Mouse (Mus musculus): ENCODE measurements around the gene Ccdc134. TPM values are rescaled to one million over a fixed set of nuclear protein-coding genes. Genes with fewer than 3 reads are reported as not detected.

Gene Ccdc134
- polyA plus RNA-seq, 1 experiment from 2014 or later: 17.2 TPM

DNA sequence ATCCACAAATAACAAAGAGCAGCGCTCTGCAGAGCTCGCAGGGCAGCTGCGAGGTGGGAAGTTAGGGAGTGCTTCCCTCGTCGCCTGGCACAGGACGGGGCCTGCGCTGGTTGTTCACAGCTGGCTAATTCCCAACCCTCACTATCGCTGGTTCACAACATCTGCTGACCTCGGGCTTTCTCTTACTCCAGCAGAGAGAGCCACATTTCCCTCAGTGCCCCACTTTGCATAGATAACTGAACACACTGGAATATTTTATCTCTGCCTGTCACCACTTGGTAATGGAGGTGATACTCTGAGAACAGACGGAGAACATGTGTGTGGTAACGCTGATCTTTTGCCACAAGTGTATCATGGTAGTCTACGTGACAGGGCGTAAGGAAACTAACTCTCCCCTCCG is 58.4 kb downstream of the Ccdc134 start:
- no peak for ATAC-seq (ENCODE audit: low FRiP score)
- 87% methylated on average over 14 of the region's 14 CpGs for WGBS

DNA sequence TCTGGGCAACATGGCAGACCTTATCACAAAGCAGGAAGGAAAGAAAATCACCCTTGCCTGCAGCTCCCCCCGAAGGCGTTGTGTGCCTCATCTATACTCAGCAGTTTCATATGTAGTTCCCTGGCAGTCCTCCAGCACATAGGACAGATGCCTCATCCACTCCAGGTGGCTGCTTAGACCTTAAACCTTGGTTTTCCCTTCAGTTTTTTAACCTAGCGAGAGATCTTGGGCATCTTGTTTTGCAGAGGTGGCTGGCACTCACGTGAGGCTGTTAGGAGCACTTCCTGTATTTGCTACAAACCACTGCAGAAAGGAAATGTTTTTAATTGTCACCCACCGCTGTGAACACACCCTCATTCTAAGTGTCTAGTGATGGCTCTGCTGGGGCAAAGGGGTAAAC is 59.2 kb downstream of the Ccdc134 start:
- Histone ChIP-seq H3K9ac (ENCODE audit: low read depth, low read length) (no peak overlapping the region), H3K27ac (ENCODE audit: low read depth, low read length) (no peak overlapping the region), H3K9me3 (ENCODE audit: control insufficient read depth, low read length) (peaks cover 2% of the 10 kb centered on the region; the same call in 1 of the 2 replicates), H3K4me2 (replicated peaks; ENCODE audit: low read depth, low read length) (no peak overlapping the region), H3K36me3 (ENCODE audit: control insufficient read depth, insufficient read depth, low read length) (peaks cover 43% of the 10 kb centered on the region), H3K4me3 (ENCODE audit: low read depth, low read length) (no peak overlapping the region), H3K27me3 (ENCODE audit: control insufficient read depth, insufficient read depth, low read length) (no peaks in the 10 kb centered on the region), H3K4me1 (replicated peaks; ENCODE audit: control insufficient read depth, insufficient read depth, low read length) (no peaks in the 10 kb centered on the region)
- 91% methylated on average over 5 of the region's 5 CpGs for WGBS
- ATAC-seq (ENCODE audit: low FRiP score) (no peak), DNase-seq (ENCODE audit: low spot score) (no peak)

More for the DNA sequence above, 58.4 kb downstream of the Ccdc134 start:
- H3K27ac ChIP-seq (ENCODE audit: low read depth, low read length): no peak overlapping the region
- peaks cover 49% of the 10 kb centered on the region for H3K36me3 ChIP-seq (ENCODE audit: control insufficient read depth, insufficient read depth, low read length)
- H3K27me3 ChIP-seq (ENCODE audit: control insufficient read depth, insufficient read depth, low read length): no peaks in the 10 kb centered on the region
- no peak overlapping the region for H3K4me3 ChIP-seq (ENCODE audit: low read depth, low read length)
- H3K4me2 ChIP-seq (replicated peaks; ENCODE audit: low read depth, low read length): no peak overlapping the region
- H3K9ac ChIP-seq (ENCODE audit: low read depth, low read length): no peak overlapping the region
- no peaks in the 10 kb centered on the region for H3K4me1 ChIP-seq (replicated peaks; ENCODE audit: control insufficient read depth, insufficient read depth, low read length)
- H3K9me3 ChIP-seq (ENCODE audit: control insufficient read depth, low read length): peaks cover 3% of the 10 kb centered on the region; the same call in 1 of the 2 replicates
- no peak for DNase-seq (ENCODE audit: low spot score)

DNA sequence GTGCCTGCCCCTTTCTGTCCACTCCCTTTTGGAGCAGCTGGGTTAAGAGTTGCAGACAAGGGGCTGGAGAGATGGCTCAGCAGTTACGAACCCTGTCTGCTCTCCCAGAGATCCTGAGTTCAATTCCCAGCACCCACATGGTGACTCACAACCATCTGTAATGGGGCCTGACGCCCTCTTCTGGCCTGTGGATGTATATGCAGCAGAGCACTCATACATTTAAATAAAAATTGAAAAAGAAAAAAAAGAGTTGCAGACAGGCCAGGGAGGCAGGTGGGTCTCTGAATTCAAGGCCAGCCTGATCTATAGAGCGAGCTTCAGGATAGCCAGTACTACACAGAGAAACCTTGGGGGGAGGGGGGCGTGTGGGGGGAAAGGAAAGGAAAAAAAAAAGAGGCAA is 59.7 kb downstream of the Ccdc134 start:
- Histone ChIP-seq H3K4me2 (replicated peaks; ENCODE audit: low read depth, low read length) (no peak overlapping the region), H3K4me3 (ENCODE audit: low read depth, low read length) (no peak overlapping the region), H3K27me3 (ENCODE audit: control insufficient read depth, insufficient read depth, low read length) (no peaks in the 10 kb centered on the region), H3K36me3 (ENCODE audit: control insufficient read depth, insufficient read depth, low read length) (peaks cover 40% of the 10 kb centered on the region), H3K9me3 (ENCODE audit: control insufficient read depth, low read length) (no peaks in the 10 kb centered on the region; the same call in 1 of the 2 replicates), H3K27ac (ENCODE audit: low read depth, low read length) (no peak overlapping the region), H3K4me1 (replicated peaks; ENCODE audit: control insufficient read depth, insufficient read depth, low read length) (no peaks in the 10 kb centered on the region), H3K9ac (ENCODE audit: low read depth, low read length) (no peak overlapping the region)
- DNase-seq (ENCODE audit: low spot score): no peak
- no peak for ATAC-seq (ENCODE audit: low FRiP score)
- WGBS: 86% methylated on average over 4 of the region's 4 CpGs

DNA sequence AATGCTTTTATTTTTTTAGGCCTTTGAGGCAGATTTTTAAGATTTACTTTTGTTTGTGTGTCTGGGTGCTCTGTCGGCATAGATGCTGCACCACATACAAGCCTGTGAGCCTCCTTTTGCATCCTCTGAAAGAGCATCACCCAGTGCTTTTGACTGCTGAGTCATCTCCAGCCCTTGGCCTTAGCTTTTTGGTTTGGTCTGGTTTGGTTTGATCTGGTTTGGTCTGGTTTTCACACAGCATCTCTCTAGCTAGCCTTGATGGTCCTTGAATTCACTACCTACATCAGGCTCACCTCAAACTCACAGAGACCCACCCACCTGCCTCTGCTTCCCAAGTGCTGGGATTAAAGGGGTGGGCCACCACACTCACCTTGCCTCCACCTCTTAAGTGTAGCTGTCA is 60.2 kb downstream of the Ccdc134 start:
- peaks cover 42% of the 10 kb centered on the region for H3K36me3 ChIP-seq (ENCODE audit: control insufficient read depth, insufficient read depth, low read length)
- H3K27me3 ChIP-seq (ENCODE audit: control insufficient read depth, insufficient read depth, low read length): no peaks in the 10 kb centered on the region
- no peak overlapping the region for H3K9ac ChIP-seq (ENCODE audit: low read depth, low read length)
- no peak for DNase-seq (ENCODE audit: low spot score)
- H3K4me1 ChIP-seq (replicated peaks; ENCODE audit: control insufficient read depth, insufficient read depth, low read length): no peaks in the 10 kb centered on the region
- H3K4me2 ChIP-seq (replicated peaks; ENCODE audit: low read depth, low read length): no peak overlapping the region
- no peak overlapping the region for H3K27ac ChIP-seq (ENCODE audit: low read depth, low read length)
- ATAC-seq (ENCODE audit: low FRiP score): no peak
- no peaks in the 10 kb centered on the region for H3K9me3 ChIP-seq (ENCODE audit: control insufficient read depth, low read length)
- no peak overlapping the region for H3K4me3 ChIP-seq (ENCODE audit: low read depth, low read length)
- 100% methylated on average over 1 of the region's 1 CpGs for WGBS

DNA sequence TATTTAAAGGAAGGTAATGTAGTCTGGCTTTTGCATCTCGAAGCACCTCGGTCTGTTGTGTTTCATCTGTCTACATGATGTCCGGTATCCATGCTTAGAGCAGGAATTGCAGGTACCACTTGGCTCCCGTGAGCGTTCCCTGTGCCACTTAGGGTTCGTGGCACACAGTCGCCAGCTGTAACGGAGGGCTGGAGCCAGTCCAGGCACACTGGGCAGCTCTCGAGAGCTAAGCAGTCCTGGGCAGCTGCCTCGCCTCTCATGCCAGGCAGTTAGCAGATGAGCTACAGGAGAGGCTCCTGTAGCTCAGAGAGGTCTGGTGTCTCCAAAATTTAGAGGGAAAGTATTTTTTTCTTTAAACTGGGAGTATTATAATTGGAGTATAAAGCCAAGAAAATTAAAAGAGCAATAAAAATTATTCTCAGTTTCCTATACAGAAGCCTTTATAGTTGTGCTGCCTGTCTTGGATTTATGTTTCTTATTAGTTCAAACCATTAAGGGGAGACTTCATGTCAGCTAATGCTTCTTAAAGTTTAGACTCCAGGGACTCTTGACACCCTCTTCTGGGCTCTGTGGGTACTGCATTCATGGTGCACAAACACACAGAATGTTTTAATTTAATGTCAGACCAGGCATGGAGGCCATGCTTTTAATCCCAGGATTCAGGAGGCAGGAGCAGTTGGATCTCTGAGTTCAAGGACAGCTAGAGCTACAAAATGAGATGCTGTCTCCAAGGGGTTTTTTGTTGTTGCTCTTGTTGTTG is 60.9 kb downstream of the Ccdc134 start:
- WGBS: 98% methylated on average over 10 of the region's 10 CpGs
- peak; percentile 69 for DNase-seq (ENCODE audit: low spot score)
- no peaks in the 10 kb centered on the region for H3K9me3 ChIP-seq (ENCODE audit: control insufficient read depth, low read length)
- no peak overlapping the region for H3K4me2 ChIP-seq (replicated peaks; ENCODE audit: low read depth, low read length)
- no peak overlapping the region for H3K27ac ChIP-seq (ENCODE audit: low read depth, low read length)
- no peak overlapping the region for H3K4me3 ChIP-seq (ENCODE audit: low read depth, low read length)
- H3K27me3 ChIP-seq (ENCODE audit: control insufficient read depth, insufficient read depth, low read length): no peaks in the 10 kb centered on the region
- no peaks in the 10 kb centered on the region for H3K4me1 ChIP-seq (replicated peaks; ENCODE audit: control insufficient read depth, insufficient read depth, low read length)
- ATAC-seq (ENCODE audit: low FRiP score): no peak
- peaks cover 43% of the 10 kb centered on the region for H3K36me3 ChIP-seq (ENCODE audit: control insufficient read depth, insufficient read depth, low read length)
- H3K9ac ChIP-seq (ENCODE audit: low read depth, low read length): no peak overlapping the region

Other genes starting within 250 kb of the Ccdc134 start
- gene Polr3h, start 201.7 kb upstream of the Ccdc134 start, polyA plus RNA-seq (2014; fragmentation: Nextera tagmentation; extraction: Ambion mirVana): 66.2 and 67.1 TPM in 2 replicates
- 25.2 and 25.7 TPM in 2 replicates for gene Csdc2, start 191.2 kb upstream of the Ccdc134 start, polyA plus RNA-seq (2014; fragmentation: Nextera tagmentation; extraction: Ambion mirVana)
- 31.1 and 33.7 TPM in 2 replicates for gene Pmm1, start 167.0 kb upstream of the Ccdc134 start, polyA plus RNA-seq (2014; fragmentation: Nextera tagmentation; extraction: Ambion mirVana)
- gene 1700029P11Rik, start 147.4 kb upstream of the Ccdc134 start, polyA plus RNA-seq (2014; fragmentation: Nextera tagmentation; extraction: Ambion mirVana): not detected in 2 replicates
- 62.4 and 66.6 TPM in 2 replicates for gene Xrcc6, start 140.1 kb upstream of the Ccdc134 start, polyA plus RNA-seq (2014; fragmentation: Nextera tagmentation; extraction: Ambion mirVana)
- 32.6 and 35.6 TPM in 2 replicates for gene Desi1, start 94.1 kb upstream of the Ccdc134 start, polyA plus RNA-seq (2014; fragmentation: Nextera tagmentation; extraction: Ambion mirVana)
- gene Snu13, start 80.3 kb upstream of the Ccdc134 start, polyA plus RNA-seq (2014; fragmentation: Nextera tagmentation; extraction: Ambion mirVana): 262 and 282 TPM in 2 replicates
- 0.08 TPM in 1 of 2 replicates, not detected in the other for gene 4930407I10Rik, start 68.8 kb upstream of the Ccdc134 start, polyA plus RNA-seq (2014; fragmentation: Nextera tagmentation; extraction: Ambion mirVana)
- not detected in 2 replicates for gene Mei1, start 57.9 kb upstream of the Ccdc134 start, polyA plus RNA-seq (2014; fragmentation: Nextera tagmentation; extraction: Ambion mirVana)
- gene Srebf2, start 19.3 kb downstream of the Ccdc134 start, polyA plus RNA-seq (2014; fragmentation: Nextera tagmentation; extraction: Ambion mirVana): 143 and 144 TPM in 2 replicates
- 1.0 and 1.9 TPM in 2 replicates for gene Shisa8, start 84.9 kb downstream of the Ccdc134 start, polyA plus RNA-seq (2014; fragmentation: Nextera tagmentation; extraction: Ambion mirVana)
- 0.35 and 0.62 TPM in 2 replicates for gene Tnfrsf13c, start 96.4 kb downstream of the Ccdc134 start, polyA plus RNA-seq (2014; fragmentation: Nextera tagmentation; extraction: Ambion mirVana)
- gene Cenpm, start 116.8 kb downstream of the Ccdc134 start, polyA plus RNA-seq (2014; fragmentation: Nextera tagmentation; extraction: Ambion mirVana): 76.2 and 78.1 TPM in 2 replicates
- gene 1500009C09Rik, start 124.5 kb downstream of the Ccdc134 start, polyA plus RNA-seq (2014; fragmentation: Nextera tagmentation; extraction: Ambion mirVana): 0.86 and 1.6 TPM in 2 replicates
- 146 and 150 TPM in 2 replicates for gene Sept3, start 147.0 kb downstream of the Ccdc134 start, polyA plus RNA-seq (2014; fragmentation: Nextera tagmentation; extraction: Ambion mirVana)
- 0.12 TPM in 1 of 2 replicates, not detected in the other for gene Wbp2nl, start 171.0 kb downstream of the Ccdc134 start, polyA plus RNA-seq (2014; fragmentation: Nextera tagmentation; extraction: Ambion mirVana)
- 22.2 and 22.8 TPM in 2 replicates for gene Naga, start 211.0 kb downstream of the Ccdc134 start, polyA plus RNA-seq (2014; fragmentation: Nextera tagmentation; extraction: Ambion mirVana)
- 3.3 and 4.0 TPM in 2 replicates for gene Pheta2, start 211.0 kb downstream of the Ccdc134 start, polyA plus RNA-seq (2014; fragmentation: Nextera tagmentation; extraction: Ambion mirVana)
- 267 and 274 TPM in 2 replicates for gene Smdt1, start 211.0 kb downstream of the Ccdc134 start, polyA plus RNA-seq (2014; fragmentation: Nextera tagmentation; extraction: Ambion mirVana)
- gene Ndufa6, start 226.4 kb downstream of the Ccdc134 start, polyA plus RNA-seq (2014; fragmentation: Nextera tagmentation; extraction: Ambion mirVana): 277 and 281 TPM in 2 replicates